Mouse (Mus musculus): ENCODE measurements around the gene Mob3a. TPM values are rescaled to one million over a fixed set of nuclear protein-coding genes. Genes with fewer than 3 reads are reported as not detected.

The Mob3a gene
- 10 to 100 TPM; 24.0 to 25.4 TPM for total RNA-seq (2021)
- long read RNA-seq, experiment 1, transcript Mob3a-201 (4 exons, 2,682 nt) = major isoform, 31 of 49 reads
- long read RNA-seq, experiment 1, partial matches to known transcripts = 8 of 49 reads
- long read RNA-seq, experiment 1, other reads (novel, unspliced or antisense) = 10 of 49 reads
- long read RNA-seq, experiment 2, transcript Mob3a-201 (4 exons, 2,682 nt) = major isoform, 31 of 40 reads
- long read RNA-seq, experiment 2, partial matches to known transcripts = 6 of 40 reads
- long read RNA-seq, experiment 2, other reads (novel, unspliced or antisense) = 3 of 40 reads

DNA sequence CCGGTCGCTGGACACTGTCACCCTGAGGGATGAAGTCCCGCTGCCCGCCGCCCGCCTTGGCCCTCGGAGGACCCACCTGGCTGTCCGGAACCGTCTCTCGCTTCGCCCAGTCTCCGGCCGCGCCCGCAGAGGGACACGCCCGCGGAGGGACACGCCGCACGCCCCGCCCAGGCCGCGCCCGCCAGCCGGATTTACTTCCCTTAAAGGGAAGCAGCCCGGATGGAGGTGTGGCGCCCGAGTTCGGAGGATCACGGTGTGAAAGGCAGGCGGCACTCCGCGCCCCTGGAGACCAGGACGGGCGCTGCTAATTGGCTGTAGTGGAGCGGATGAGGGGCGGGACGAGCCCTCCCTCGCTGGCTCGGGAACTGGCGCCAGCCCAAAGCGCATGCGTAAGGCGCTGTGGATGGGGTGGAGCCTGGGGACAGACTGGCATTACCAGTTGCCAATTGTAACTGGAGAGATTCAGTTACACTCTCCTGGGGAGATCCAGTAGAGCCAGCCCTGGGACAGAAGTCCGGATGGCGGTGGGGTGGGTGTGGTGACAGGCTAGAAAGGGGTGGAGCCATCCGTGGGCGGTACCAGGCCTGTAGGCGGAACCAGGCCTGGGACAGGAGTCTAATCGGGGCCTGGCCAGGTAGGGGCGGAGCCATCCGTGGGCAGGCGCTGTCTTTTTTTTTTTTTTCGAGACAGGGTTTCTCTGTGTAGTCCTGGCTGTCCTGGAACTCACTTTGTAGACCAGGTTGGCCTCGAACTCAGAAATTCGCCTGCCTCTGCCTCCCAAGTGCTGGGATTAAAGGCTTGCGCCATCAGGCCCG is at the start of gene Mob3a, which contains the start of gene Izumo4:
Gene Mob3a, minus strand, starts transcription at position 257 of the 815 bp plus-strand sequence.
Gene Izumo4, plus strand, starts transcription at position 464 of the 815 bp plus-strand sequence.
- peak; percentile 98 for DNase-seq (ENCODE audit: low spot score in 2 of 2)

DNA sequence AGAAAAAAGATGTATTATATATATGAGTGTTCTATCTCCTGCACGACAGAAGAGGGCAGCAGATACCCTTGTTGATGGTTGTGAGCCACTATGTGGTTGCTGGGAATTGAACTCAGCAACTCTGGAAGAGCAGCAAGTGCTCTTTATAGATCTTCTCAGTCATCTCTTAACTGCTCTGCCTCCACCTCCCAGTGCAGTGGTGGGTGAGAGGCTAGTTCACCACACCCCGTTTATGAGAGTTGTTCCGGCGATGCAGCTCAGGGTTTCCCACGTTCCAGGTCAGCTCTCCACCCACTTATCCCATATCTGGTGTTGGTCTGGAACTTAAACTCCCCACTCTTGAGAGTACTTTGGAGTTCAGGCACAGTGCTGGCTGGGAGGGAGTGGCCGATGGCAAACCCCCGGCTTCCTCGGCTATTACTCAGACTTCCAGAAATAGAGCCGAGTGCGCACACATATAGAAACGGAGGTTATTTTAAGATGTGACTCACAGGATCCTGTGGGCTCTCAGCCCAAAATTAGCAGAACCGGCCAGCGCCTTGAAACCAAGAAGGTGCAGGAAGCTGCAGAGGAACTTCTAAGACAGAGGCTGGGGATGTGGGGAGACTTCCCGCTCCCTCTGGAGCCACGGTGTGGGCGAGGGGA is 49.5 kb upstream of the Mob3a start:
- peak in 1 of 2 experiments; percentile 61 for DNase-seq (ENCODE audit: low spot score in 2 of 2)

DNA sequence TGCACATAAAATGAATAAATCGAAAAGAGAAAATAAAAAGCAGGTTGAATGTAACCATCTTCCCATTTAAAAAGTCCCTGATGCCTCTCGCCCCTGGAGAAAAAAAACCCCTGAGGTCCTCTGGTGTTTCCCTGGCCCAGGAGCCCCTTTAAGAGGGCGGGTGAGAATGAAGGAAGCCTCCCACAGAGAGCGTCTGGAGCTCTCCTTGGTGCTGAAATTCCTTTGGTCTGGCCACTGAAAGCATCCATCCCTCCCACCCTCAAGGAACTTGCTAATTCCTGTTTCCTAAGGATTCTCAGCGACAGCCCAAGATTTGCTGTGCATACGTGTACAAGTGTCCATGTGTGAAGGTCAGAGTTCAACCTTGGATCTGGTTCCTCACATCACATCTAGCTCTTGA is 46.8 kb upstream of the Mob3a start:
- DNase-seq (ENCODE audit: low spot score in 2 of 2) = peak in 1 of 2 experiments; percentile 64

DNA sequence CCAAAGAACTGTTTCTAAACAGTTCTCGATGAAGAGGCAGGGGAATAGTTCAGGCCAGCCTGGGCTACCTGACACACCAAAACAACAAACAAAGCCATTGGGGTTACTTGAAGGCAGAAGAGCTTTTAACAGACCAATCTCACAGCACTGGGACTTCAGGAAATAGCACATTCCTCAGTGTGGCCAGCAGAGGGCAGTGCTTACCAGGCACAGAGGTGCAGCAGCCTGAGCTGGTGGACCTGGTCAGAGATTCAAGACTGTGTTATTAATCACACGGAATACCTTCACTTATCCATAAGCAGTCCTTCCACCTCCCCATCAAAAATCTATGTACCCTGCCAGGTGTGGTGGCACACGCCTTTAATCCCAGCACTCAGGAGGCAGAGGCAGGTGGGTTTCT is 45.6 kb upstream of the Mob3a start:
- DNase-seq (ENCODE audit: low spot score in 2 of 2) = peak; percentile 54 to 73

DNA sequence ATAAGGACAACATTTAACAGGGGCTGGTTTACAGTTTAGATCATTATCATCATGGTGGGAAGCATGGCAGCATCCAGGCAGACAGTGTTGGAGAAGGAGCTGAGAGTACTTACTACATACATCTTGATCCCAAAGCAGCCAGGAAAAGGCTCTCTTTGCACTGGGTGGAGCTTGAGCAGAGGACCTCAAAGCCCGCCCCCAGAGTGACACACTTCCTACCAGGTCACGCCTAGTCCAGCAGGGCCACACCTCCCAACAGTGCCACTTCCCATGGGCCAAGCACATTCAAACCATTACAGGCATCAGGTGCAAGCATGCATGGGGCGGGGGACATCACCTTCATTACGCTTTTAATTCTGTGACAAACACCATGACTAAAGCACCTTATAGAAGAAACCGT is 42.5 kb upstream of the Mob3a start:
- peak in 1 of 2 experiments; percentile 33 for DNase-seq (ENCODE audit: low spot score in 2 of 2)

DNA sequence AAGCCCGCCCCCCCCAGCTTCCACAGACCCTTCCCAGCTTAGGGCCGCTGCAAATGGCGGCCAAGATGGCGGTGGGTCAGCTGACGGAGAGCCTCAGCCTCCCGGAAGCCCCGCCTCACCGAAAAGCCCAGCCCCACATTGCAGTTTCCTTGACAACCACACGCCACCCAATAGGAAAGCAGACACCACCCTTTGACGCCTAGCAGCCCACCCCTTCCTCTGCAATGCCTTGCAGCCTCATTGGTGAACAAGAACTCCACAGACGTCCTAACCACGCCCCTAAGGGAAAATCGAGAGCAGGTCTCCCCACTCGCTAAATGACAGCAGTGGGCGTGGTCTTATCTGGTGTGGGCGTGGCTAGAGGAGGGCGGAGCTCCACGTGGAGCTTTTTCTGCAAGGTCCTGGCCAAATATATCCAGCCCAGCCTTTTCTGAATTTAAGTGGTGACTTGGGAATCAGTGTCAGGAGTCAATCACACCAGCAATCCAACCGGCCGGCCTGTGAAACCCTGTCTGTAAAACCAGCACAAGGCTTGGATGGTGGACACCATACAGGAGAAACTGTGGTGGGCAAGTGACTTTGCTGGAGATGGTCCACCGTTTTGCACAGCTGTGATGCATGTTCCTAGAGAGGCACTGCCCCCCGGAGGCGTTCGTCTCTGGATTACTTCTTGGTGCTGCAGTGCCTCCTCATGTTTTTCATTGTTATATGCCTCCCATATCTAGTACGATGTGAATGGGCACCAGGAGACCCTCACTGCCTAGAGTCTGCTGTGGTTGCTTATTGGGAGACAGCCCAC is 40.6 kb upstream of the Mob3a start, which contains the start of gene Ap3d1:
Gene Ap3d1, minus strand, starts transcription at position 85 of the 799 bp plus-strand sequence.
- peak; percentile 89 to 96 for DNase-seq (ENCODE audit: low spot score in 2 of 2)

DNA sequence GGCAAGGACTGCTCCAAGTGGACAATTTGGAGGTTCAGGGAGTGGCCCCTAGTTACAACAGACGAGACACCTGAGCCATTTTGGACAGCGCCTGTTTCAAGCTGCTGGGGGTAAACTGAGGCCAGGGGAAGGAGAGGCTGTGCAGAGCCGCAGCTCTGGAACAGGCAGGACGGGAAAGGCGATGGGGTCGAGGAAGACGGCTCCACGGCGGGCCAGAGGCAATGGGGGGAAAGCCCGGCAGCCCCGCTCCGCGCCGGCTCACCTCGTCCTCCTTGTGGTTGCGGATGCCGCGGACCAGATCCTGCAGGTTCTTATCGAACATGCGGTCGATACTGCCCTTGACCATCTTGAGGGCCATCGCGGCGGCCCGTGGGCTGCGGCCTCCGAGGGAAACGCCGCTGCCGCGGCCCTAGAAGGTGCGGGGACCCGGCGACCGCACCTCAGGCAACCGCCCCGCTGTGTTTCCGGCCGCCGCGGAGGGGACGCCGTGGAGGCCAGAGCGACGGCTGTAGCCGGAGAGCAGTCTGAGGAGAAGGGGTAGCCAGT is 39.9 kb upstream of the Mob3a start:
- no peak for DNase-seq (ENCODE audit: low spot score in 2 of 2)

DNA sequence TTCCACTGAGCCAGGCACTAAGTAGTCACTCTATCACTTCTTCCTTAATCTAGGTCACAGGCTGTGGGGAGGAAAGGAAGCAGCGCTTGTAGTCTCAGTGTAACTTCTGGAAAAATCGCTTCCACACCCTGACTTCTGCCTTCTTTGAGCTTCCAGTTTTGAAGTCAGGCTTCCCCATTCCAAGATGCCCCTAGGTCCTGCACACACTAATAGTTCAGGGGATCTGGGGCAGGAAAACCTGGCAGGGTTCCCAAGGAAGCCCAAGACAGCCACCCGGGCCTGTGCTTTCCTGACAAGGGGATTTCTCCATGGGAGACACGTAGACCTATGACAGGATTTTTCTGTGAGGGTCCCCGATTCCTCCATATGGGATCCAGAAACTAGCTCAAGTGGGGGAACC is 39.4 kb upstream of the Mob3a start:
- DNase-seq (ENCODE audit: low spot score in 2 of 2) = peak in 1 of 2 experiments; percentile 39

DNA sequence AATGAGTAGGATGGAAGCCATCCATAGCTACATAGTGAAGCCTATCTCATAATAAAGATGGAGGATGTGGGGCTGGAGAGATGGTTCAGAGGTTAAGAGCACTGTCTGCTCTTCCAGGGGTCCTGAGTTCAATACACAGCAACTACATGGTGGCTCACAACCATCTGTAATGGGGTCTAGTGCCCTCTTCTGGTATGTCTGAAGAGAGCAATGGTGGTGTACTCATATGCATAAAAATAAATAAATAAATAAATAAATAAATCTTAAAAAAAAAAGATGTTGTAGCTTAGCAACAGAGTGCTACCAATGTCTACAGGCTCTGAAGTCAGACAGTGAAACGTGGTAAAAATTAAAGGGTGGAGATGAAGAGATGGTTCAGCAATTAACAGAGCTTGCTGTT is 36.9 kb upstream of the Mob3a start:
- no peak for DNase-seq (ENCODE audit: low spot score in 2 of 2)

DNA sequence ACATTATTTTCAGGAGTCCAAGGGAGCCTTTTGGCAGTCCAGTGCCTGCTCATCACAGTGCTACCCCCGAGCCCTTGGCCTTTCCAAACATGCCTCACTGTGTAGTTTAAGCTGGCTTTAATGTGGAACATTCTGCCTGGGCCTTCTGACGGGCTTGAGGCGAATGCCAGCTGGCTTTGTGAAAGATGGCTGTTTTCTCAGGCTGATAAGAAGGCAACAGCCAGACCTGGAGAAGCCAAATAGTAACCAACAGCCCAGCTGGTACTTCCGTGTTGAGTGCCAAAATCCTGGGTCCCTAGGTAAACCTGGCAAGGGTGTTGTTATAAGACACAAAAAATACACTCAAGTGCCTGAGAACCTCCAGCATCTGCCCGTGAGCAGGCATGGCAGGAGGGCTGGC is 35.0 kb upstream of the Mob3a start:
- DNase-seq (ENCODE audit: low spot score in 2 of 2) = no peak

DNA sequence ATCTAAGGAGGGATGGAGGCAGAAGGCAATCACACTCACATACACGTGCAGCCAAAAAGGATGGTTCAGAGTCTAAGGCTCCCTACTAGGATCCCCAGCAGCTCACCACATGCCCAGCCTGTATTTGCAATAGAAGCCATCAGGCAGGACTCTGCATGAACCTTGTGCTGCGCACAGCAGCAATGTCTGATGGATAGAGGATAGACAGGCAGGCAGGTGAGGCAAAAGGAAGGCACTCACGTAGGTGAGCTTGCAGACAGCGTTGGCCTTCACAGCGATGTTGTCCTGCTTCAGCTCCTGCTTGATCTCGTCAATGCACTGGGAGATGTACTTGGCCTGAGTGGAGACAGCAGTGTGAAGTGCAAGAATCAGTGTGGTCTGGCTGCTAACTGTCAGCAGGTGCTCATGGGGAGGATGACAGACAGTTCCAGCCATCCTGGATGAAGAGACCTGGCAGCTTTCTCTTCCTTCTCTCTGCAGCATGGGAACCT is 30.9 kb upstream of the Mob3a start:
- no peak for DNase-seq (ENCODE audit: low spot score in 2 of 2)

DNA sequence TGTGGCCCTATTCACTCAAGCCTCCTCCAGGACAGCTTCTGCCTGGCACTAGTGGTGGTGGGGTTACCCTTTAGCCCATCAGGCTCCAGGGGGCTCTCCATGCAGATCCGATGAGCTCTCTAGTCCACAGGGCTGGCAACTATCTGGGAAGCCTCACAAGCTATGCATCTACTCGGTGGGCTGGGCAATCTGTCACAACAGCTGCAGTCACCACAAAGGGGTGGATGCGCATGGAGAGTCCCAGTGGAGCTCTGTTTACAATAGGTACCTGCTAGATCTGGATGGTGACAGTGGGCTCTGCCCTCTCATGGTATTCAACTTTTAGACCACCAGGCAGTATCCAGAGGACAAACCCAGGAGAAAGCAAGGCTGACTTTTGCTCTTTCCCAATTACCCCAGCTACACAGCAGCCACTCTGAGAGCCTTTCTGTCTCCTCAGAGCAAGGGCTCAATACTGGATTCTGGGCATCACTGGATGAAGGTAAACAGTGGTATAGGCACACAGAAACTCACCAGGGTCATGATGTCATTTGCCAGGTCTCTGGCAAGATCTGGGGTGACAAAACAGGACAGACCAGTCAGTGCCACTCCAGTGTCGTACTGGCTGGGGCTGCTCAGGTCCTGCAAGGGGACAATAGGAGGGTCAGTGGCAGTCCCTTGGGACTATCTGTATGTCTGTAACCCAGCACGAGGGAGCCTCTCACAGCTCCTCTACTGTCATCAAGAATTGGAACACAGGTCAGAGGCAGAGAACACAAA is 25.8 kb upstream of the Mob3a start:
- DNase-seq (ENCODE audit: low spot score in 2 of 2) = no peak

DNA sequence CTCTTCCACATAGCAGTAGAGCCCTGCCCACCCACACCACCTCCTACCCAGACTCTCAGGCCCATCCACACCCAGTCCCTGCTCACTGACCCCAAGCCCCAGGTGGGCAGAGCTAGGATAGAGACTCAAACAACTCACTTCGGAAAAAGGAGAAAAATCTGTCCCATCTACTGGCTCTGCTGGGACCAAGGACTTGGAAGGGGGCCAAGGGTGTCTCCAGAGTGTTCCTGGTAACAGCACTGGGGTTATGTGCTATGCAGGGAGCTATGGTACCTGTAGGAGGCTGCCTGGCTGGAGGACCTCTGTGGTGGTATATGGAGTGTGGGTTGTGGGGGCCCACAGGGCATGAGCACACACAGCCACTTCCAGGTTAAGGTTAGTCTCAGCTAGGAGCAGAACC is 15.5 kb upstream of the Mob3a start:
- DNase-seq (ENCODE audit: low spot score in 2 of 2) = no peak

DNA sequence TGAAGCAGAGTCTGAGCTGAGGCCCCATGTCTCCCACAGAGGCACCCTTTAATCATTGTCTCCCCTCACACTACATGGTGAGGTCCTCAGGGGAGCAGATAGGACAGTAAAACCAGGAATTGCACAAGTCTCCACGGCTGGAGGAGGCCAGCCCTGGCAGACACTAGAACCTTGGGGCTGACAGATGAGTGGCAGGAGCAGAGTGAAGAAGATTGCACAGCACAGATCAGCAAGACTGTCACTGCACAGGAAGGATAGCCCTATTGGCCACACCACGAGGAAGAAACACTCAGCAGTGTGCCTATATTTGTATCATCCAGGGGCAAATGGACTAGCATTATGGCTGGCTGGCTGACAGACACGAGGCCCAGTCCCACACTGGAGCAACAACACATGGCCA is 9.1 kb upstream of the Mob3a start:
- DNase-seq (ENCODE audit: low spot score in 2 of 2) = no peak

DNA sequence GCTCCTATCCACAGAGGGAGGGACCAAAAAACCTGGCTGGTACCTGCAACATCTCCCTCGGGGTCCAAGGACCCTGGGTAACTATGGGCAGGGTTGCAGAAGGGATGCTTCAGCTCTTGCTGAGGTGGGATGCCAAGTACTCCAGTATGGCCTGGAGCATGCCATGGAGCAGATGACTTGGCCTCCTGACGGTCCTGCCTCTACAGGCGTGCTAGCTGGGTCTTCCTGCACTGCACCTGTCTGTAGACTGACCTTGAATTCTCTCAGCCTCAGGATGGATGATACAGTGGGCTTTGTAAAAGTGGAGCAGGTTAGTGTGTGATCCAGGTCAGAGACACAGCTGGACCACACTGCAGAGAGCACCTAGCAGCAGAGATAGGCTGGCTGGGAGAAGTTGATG is 3.7 kb upstream of the Mob3a start:
- DNase-seq (ENCODE audit: low spot score in 2 of 2) = no peak

DNA sequence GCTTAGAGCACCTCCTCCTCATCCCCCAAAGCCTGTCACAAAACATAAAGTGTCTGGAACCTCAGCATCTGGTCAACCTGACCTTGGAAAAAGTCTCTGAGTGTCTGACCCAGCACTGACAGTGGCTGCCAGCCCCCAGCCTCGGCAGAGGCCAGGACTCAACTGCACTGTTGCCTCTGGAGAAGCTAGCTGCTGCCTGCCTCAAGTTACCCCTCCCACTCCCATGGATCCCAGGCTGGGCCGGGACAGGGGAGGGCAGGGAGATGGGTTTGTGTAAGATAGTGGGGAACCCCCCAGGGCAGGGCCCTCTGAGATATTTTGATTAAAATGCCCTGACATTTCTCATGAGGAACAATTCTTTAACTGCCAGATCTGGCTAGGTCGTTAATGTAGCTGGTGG is 3.3 kb upstream of the Mob3a start:
- DNase-seq (ENCODE audit: low spot score in 2 of 2) = no peak

DNA sequence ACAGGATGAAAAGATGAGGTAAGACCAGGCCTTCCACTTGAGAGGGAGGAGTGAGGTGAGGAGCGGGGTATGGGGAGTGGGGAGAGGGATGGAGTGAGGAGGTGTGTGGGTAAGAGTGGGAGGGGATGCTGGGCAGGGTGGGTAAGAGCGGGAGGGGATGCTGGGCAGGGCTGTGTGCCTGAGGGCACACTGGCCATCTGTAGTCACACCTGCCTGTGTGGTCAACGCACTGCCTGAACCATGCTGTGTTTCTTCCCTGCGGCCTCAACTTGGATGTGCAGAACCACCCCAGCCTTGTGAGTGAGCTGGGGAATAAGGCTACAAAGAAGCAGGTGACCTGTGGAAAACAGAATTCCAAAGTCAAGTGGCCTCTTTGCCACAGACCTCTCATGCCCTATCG is 2.6 kb upstream of the Mob3a start:
- no peak for DNase-seq (ENCODE audit: low spot score in 2 of 2)

DNA sequence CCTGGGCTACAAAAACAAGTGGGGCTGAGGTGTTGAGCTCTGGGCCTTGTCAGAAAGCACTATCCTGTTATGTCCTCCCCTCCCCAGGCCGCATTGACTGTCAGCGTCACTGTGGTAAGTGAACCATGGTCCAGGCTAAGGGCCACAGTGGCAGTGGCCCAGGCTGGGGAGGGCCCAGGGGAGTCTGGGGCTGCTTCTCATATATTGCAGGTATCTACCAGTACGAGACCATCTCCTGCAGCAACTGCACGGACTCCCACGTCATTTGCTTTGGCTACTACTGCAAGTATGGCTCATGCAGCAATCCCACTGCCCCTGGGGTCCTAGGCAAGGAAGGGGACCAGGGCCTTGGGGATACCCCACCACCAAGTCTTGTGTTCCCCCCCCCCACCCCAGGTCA is 1.9 kb upstream of the Mob3a start:
- DNase-seq (ENCODE audit: low spot score in 2 of 2) = no peak

DNA sequence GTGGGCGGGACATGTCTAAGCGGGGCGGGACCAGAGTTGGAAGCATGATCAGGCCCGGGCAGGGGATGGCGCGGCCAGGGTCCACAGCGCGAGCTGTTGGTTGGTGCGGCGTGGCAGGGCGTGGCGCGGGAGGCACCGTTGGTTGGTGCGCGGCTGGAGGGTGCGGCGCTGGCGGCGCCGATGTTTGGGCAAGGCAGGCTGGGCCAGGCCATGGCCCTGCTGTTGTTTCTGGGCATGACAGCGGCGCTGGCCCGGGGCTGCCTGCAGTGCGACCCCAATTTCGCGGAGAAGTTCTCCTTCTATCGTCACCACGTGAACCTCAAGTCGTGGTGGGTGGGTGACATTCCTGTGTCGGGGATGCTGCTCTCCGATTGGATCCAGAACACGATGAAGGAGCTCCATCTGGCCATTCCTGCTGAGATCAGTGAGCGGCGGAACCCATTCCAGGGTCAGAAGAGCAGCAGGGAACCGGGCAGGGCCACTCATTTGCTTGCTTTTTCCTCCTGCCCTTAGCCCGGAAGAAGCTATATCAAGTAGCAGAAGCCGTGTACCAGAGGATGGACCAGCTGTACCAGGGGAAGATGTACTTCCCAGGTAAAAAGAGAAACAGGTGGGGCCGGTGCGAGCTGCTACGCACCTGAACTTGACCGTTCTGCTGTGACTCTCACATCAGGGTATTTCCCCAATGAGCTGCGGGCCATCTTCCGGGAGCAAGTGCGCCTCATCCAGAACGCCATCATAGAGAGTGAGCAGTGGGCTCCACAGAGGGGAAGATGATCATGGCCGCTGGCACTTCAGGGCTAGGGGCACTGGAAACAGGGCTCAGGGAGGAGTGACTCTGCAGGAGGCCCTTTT is 986 bp upstream of the Mob3a start:
- DNase-seq (ENCODE audit: low spot score in 2 of 2) = peak; percentile 89 to 96
